Mouse (Mus musculus) adrenal gland, postnatal 25 days (tissue): ENCODE data around the gene Nup205. TPM values are rescaled to one million over a fixed set of nuclear protein-coding genes. Genes with fewer than 3 reads are reported as not detected.
"Not testable (repeated sequence)": the region's sequence is repeated elsewhere in the genome, so short reads cannot be mapped to it uniquely, and the experiment has no call there.

Source experiments
- DNase-seq: peaks from one replicate; pipeline ENCODE4 v3.0.0; 2021; ENCODE audit warnings: mixed read lengths
- long read RNA-seq: library from polyadenylated mRNA; stranded (forward); transcript quantifications from one replicate; pipeline ENCODE4 v2.0.0, GENCODE M21; 2021
- total RNA-seq: library from RNA; stranded (reverse); gene quantifications from 2 replicates; pipeline ENCODE4 v1.2.3, GENCODE M21; 2021

Nup205 gene
- total RNA-seq = 35.2 and 37.1 TPM in 2 replicates
- long read RNA-seq, full-length matches to known transcripts = 6 of 13 reads
- long read RNA-seq, partial matches to known transcripts = 6 of 13 reads
- long read RNA-seq, other reads (novel, unspliced or antisense) = 1 of 13 reads

DNA sequence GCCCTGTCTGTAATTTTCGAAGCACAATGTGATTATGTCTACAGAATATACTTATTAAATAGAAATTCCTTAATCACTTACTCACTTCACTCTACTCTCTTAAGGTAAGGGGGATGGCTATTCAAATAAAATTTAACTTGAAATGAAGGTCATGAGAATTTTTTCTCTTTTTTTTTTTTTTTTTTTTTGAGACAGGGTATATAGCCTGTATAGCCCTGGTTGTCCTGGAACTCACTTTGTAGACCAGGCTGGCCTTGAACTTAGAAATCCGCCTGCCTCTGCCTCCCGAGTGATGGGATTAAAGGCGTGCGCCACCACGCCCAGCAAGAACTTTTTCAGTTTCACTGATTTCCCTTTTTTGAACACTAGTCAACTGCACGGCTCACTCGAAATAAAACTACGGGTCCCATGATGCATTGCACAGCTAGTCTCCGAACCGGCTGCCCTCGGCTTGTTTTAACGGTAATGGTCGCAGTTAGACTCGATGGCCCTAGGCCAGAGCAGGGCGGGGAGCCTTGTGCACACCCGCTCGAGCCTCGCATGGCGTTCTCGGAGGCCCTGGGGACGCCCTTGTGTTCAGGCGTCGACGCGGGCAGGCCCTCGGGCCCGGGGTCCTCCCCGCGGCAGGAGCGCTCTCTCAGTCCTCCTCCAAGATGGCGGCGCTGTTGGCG, at the start of gene Nup205:
Gene Nup205, plus strand, starts transcription at position 443 of the 671 bp plus-strand sequence.
- DNase-seq = peak; percentile 80

DNA sequence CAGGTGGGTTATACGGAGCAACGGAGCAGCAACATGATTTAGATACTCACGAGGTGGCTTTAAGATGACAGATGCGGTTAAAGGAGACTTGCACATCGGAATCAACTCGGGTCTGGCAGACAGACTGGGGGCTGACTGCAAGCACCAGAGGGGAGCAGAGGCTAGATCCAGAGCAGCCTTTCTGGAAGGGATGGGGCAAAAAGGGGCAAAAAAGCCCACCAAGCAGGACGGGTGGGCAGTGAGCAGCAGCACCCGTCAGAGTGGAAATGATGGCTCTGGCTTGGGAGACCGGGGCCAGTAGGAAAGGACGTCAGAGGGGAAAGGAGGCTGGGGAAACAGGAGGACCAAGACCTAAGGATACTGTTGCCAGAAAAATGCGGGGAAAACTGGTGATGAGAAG, 44.4 kb upstream of the Nup205 start:
- no peak for DNase-seq

DNA sequence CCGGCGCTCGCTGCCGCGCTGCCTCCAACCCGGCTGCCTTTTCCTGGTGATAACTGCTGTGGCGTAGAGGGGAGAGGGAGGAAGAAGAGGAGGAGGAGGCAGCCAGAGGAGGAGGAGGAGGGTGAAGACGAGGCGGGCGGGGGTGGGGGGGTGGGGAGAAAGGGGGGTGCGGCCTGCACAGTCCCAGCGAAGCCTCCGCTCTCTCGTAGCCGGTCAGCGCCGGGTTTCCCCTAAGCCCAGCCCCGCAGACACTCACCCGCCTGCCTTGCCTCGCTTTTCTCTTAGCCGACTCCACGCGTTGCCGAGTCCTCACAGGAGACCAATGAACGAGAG, 44.0 kb upstream of the Nup205 start:
- DNase-seq = no peak

GRCm38 (mm10) chr6:35133579-35134488, 43.4 kb upstream of the Nup205 start, which contains the start of gene Cnot4:
Cnot4 (minus strand) TSS chr6:35133724.
- peak; percentile 98 for DNase-seq

DNA sequence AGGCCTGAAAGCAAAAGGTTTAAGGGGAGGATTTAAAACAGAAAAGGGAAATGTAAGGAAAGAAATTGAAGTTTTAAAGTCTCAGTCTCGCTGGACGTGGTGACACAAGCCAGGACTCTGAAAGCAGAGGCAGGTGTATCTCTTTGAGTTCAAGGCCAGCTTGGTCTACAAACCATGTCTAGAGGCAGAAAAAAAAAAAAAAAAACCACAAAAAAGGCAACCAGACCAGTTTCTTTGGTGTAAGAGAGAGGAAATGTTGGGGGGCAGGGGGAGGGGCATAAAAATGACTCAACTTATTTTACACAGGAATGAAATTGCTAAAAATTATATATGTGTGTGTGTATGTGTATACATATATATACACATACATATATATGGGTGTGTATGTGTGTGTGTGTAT, 42.4 kb upstream of the Nup205 start:
- DNase-seq = no peak

- no peak for DNase-seq
Observed at GRCm38 (mm10) chr6:35140351-35140750, 36.9 kb upstream of the Nup205 start.

DNA sequence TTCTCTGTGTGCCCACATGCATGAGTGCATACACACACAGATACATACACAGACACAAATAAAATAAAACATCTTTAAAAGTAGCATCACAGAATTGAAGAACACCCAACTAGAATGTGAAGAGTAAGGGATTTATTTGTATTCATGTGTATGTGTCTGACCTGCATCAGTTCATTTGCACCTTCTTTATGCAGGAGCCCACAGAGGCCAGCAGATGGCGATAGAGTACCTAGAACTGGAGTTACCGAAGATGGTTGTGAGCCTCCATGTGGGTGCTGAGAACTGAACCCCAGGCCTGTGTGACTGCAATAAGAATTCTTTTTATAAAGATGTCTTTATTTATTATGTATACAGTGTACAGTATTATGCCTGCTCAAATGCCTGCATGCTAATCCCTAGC, 31.7 kb upstream of the Nup205 start:
- DNase-seq = no peak

DNA sequence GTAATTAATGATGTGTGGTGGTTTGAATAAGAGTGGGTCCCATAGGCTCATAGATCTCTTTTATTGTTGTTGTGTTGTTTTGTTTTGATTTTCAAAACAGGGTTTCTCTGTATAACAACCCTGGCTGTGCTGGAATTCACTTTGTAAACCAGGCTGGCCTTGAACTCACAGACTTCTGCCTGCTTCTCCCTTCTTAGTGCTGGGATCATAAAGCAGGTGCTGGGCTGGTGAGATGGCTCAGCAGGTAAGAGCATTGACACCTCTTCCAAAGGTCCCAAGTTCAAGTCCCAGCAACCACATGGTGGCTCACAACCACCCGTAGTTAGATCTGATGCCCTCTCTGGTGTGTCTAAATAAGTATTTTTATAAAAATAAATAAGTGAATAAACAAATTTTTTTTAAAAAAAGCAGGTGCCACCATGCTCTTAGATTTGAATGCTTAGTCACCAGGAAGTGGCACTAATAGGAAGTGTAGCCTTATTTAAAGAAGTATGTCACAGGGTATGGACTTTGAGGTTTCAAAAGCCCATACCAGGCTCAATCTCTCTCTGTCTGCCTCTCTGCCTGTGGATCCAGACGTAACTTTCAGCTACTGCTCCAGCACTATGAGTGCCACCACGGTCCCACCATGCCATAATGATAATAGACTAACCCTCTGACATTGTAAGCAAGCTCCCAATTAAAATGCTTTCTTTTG, 29.3 kb upstream of the Nup205 start:
- DNase-seq = no peak

GRCm38 (mm10) chr6:35154540-35154939, 22.7 kb upstream of the Nup205 start:
- no peak for DNase-seq

- DNase-seq = no peak
Observed at GRCm38 (mm10) chr6:35169250-35169649, 8.0 kb upstream of the Nup205 start.

GRCm38 (mm10) chr6:35172028-35172427, 5.2 kb upstream of the Nup205 start:
- not testable (repeated sequence) for DNase-seq

DNA sequence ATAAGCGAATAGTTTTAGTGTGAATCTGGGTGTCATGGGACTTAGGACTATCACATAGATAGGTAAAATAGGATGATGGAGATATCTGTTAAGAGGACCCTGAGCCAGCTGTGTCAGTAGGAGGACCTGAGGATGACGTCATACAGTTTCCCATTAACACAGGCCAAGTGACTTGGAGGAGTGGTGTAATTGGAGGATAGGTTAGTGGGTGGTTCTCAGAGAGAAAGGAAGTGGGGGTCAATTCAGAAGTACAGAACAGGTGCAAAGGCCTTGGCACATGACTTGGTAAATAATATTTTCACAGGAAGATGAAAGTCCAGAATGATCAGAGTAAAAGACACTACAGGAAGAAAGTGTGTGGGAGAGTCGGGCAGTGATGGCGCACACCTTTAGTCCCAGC, 4.0 kb upstream of the Nup205 start:
- DNase-seq = no peak

DNA sequence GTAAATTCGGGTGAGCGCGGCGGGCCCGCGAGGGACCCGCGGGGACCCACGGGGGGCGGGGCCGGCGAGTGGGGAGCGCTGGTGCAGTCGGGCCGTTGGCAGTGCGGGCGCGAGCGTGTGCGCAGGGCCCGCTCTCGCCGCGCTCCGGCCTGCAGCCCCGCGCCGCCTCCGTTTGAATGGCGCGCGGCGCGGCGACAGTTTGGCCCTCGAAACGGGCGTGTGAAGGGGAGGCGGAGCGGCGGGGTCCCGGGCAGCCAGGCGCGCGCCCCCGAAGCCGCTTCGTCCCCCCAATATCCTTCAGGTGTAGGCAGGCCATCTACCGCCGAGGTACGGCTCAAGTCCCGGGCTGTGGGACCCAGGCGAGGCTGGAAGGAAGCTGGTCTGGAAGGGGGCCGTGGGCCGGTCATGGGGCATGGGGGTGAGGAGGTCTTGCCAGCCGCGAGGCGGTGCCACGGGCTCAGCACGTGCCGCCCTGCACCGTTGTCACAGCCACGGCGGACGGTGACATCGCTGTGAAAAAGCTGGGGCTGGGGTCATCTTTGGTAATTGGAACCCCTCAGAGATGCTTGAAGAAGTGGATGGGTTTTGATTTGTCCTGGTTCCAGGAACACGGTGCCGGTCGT, 540 bp downstream of the Nup205 start:
- peak; percentile 29 for DNase-seq

DNA sequence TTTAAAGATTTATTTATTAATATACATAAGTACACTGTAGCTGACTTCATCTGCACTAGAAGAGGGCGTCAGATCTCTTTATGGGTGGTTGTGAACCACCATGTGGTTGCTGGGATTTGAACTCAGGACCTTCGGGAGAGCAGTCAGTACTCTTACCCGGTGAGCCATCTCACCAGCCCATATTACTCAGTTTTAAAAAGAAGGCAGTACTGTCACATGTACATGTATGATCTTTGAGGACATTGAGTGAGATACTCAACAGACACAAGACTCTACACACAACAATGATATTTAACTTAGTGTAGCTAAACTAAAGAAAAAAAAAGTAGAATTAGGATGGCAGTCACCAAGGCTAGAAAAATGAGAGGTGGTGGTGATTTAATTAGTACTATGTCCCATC, 2.1 kb downstream of the Nup205 start:
- not testable (repeated sequence) for DNase-seq

DNA sequence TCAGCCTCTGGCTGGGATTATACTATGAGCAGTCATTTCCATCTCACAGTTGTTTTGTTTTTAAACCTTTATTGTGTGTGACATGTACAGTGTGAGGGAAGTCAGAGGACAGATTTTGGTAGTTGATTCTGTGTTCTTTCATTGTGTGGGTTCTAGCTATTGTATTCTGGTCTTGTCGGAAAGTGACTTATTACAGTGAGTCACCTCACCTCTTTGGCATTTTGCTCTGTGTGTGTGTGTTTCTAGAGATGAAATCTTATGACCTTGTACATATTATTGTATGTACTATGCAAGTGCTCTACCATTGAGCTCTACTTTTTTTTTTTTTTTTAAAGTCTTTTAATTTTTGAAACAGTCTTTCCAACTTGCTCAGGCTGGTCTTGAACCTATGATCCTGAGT, 7.6 kb downstream of the Nup205 start:
- no peak for DNase-seq

DNA sequence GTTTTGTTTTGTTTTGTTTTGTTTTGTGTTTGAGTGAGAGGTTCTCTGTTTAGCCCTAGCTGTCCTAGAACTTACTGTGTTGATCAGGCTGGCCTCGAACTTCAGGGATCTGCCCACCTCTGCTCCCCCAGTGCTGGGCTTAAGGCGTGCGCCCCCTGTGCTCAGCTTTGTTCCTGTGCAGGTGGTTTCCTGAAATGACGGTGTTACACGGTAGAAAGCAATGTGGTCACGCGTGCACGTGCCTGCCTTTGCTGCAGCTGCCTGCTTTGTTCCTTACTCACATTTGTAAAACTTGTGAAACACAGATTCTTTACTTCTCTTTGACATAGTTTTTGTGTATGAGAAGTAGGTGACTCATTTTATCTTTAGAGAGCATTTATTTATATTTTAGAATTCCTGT, 14.0 kb downstream of the Nup205 start:
- DNase-seq = no peak

- DNase-seq = no peak
Observed at GRCm38 (mm10) chr6:35225696-35226095, 48.5 kb downstream of the Nup205 start.

GRCm38 (mm10) chr6:35229415-35229814, 52.2 kb downstream of the Nup205 start:
- DNase-seq = no peak

- no peak for DNase-seq
Observed at GRCm38 (mm10) chr6:35236108-35236785, 59.0 kb downstream of the Nup205 start.

GRCm38 (mm10) chr6:35243252-35243651, 66.0 kb downstream of the Nup205 start:
- no peak for DNase-seq

DNA sequence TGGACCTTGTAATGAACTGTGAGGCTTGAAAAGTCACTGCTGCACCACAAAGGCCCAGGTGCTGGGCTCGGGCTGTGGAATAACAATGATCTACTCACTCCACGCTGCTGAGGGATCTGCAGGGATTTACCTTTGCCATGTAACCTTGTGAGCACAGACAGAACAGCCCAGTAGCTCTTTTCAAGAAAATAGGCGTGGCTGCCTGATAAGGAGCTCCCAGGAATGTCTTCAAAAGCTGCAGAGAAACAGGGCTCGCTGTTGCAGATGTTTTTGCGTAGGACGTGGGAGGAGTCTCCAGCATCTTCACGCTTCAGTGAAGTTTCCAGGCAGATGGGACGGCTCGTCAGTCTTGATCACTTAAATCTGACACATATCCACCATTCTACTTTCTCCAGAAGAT, 66.8 kb downstream of the Nup205 start:
- DNase-seq = no peak

DNA sequence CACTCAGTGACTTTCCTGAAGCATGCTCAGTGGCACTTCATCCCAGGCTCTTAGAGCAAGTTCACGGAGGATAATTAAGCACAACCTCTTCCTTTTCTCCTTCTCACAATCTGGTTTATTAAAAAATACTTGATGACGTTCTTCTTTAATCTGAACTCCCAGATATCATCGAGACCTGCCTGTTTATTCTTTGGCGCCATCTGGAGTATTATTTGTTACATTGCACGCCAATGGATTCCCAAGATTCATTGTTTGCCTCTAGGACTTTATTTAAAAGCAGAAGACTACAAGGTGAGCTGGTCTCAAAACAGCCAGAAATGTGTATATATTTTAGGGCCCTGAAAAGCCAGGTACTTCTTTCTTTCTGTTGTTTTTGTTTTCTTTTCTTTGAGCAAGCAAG, 67.9 kb downstream of the Nup205 start:
- DNase-seq = no peak
